Mouse (Mus musculus): ENCODE measurements around the gene Sorbs2.

Sorbs2 gene

GRCm38 (mm10) chr8:45507634-45508321 is at the start of gene Sorbs2:
TSS of gene Sorbs2 (plus strand) at chr8:45507788.
- peak; percentile 48 for DNase-seq

- no peak for DNase-seq
Measured at GRCm38 (mm10) chr8:45457874-45458273, 49.7 kb upstream of the Sorbs2 start.

GRCm38 (mm10) chr8:45469006-45469405 is 38.6 kb upstream of the Sorbs2 start:
- DNase-seq, result no peak

GRCm38 (mm10) chr8:45469507-45470178 is 37.9 kb upstream of the Sorbs2 start:
- DNase-seq, result no peak

GRCm38 (mm10) chr8:45480886-45481285 is 26.7 kb upstream of the Sorbs2 start:
- no peak for DNase-seq

- DNase-seq, result no peak
Measured at GRCm38 (mm10) chr8:45486281-45486680, 21.3 kb upstream of the Sorbs2 start.

GRCm38 (mm10) chr8:45503971-45504370 is 3.6 kb upstream of the Sorbs2 start:
- DNase-seq, result no peak

- DNase-seq, result no peak
Measured at GRCm38 (mm10) chr8:45506376-45506775, 1.2 kb upstream of the Sorbs2 start.

- DNase-seq, result no peak
Measured at GRCm38 (mm10) chr8:45507277-45507633, 333 bp upstream of the Sorbs2 start.

GRCm38 (mm10) chr8:45508521-45509104 is 1.0 kb downstream of the Sorbs2 start:
- DNase-seq, result no peak

GRCm38 (mm10) chr8:45512369-45512768 is 4.8 kb downstream of the Sorbs2 start:
- DNase-seq, result no peak

GRCm38 (mm10) chr8:45521595-45521994 is 14.0 kb downstream of the Sorbs2 start:
- no peak for DNase-seq

- DNase-seq, result no peak
Measured at GRCm38 (mm10) chr8:45527708-45528107, 20.1 kb downstream of the Sorbs2 start.

GRCm38 (mm10) chr8:45528890-45529289 is 21.3 kb downstream of the Sorbs2 start:
- no peak for DNase-seq

GRCm38 (mm10) chr8:45536578-45536977 is 29.0 kb downstream of the Sorbs2 start:
- DNase-seq, result no peak

- DNase-seq, result no peak
Measured at GRCm38 (mm10) chr8:45540513-45540912, 32.9 kb downstream of the Sorbs2 start.

- no peak for DNase-seq
Measured at GRCm38 (mm10) chr8:45552175-45552574, 44.6 kb downstream of the Sorbs2 start.

- DNase-seq, result no peak
Measured at GRCm38 (mm10) chr8:45554627-45555026, 47.0 kb downstream of the Sorbs2 start.

GRCm38 (mm10) chr8:45557936-45558335 is 50.3 kb downstream of the Sorbs2 start:
- DNase-seq, result peak; percentile 48

GRCm38 (mm10) chr8:45558426-45558825 is 50.8 kb downstream of the Sorbs2 start:
- DNase-seq, result no peak

- DNase-seq, result no peak
Measured at GRCm38 (mm10) chr8:45559176-45559820, 51.7 kb downstream of the Sorbs2 start.

- no peak for DNase-seq
Measured at GRCm38 (mm10) chr8:45565189-45565588, 57.6 kb downstream of the Sorbs2 start.

GRCm38 (mm10) chr8:45570117-45570516 is 62.5 kb downstream of the Sorbs2 start:
- DNase-seq, result no peak

All from embryo, embryonic 11 days (tissue).